Mouse (Mus musculus) midbrain, embryonic 12.5 days (tissue): ENCODE measurements at regions not wholly inside any gene's neighbourhood (a gene's known extent, or its start where the extent isn't known, plus 50 kb on each side); places are given as distances from the start of the nearest gene placed in this dataset.
"Not testable (repeated sequence)": the region's sequence is repeated elsewhere in the genome, so short reads cannot be mapped to it uniquely, and the experiment has no call there.

Experiments
- ATAC-seq: fragments of 200-750 bp; cut with Nextera tagmentation; 2 replicates; pipeline ENCODE4 v1.8.0; 2017; ENCODE audit warnings: low read depth, moderate TSS enrichment, moderate library complexity; ENCODE audit not compliant: low FRiP score
- H3K27ac ChIP-seq: fragments of 300-500 bp; sonication (generic); replicated peaks from 2 replicates; pipeline ENCODE4 v1.5.1; 2016; ENCODE audit warnings: mild to moderate bottlenecking
- H3K27me3 ChIP-seq: fragments of 300-500 bp; sonication (generic); 2 replicates; pipeline ENCODE4 v1.6.1; 2016; ENCODE audit warnings: mild to moderate bottlenecking
- H3K36me3 ChIP-seq: fragments of 300-500 bp; sonication (generic); 2 replicates; pipeline ENCODE4 v1.6.1; 2016
- H3K4me1 ChIP-seq: fragments of 300-500 bp; sonication (generic); 2 replicates; pipeline ENCODE4 v1.6.1; 2016
- H3K4me2 ChIP-seq: fragments of 300-500 bp; sonication (generic); replicated peaks from 2 replicates; pipeline ENCODE4 v1.6.1; 2016; ENCODE audit warnings: mild to moderate bottlenecking, moderate library complexity
- H3K4me3 ChIP-seq: fragments of 300-500 bp; sonication (generic); 2 replicates; pipeline ENCODE4 v1.5.1; 2016; ENCODE audit warnings: mild to moderate bottlenecking
- H3K9ac ChIP-seq: fragments of 300-500 bp; sonication (generic); replicated peaks from 2 replicates; pipeline ENCODE4 v1.6.1; 2016; ENCODE audit warnings: mild to moderate bottlenecking, moderate library complexity
- H3K9me3 ChIP-seq: fragments of 300-500 bp; sonication (generic); 2 replicates; pipeline ENCODE4 v1.6.1; 2016; ENCODE audit warnings: mild to moderate bottlenecking
- WGBS: fragments of 180-500 bp; shearing (Covaris S2); methylation state at CpG from one replicate; pipeline ENCODE4 v1.1.7; 2016; 5-methylcytosine and 5-hydroxymethylcytosine counted together

- Histone ChIP-seq H3K4me1 (no peaks in the 10 kb centered on the region), H3K9ac (no peak overlapping the region), H3K27ac (no peak overlapping the region), H3K4me2 (no peak overlapping the region), H3K4me3 (no peak overlapping the region), H3K9me3 (no peaks in the 10 kb centered on the region), H3K36me3 (no peaks in the 10 kb centered on the region), H3K27me3 (no peaks in the 10 kb centered on the region)
- ATAC-seq: no peak
- 80% methylated on average over 3 of the region's 3 CpGs for WGBS
Observed at GRCm38 (mm10) chr8:31638417-31638816, 1790.1 kb upstream of the 5930422O12Rik start.

- H3K9me3 ChIP-seq: no peaks in the 10 kb centered on the region
- H3K36me3 ChIP-seq: no peaks in the 10 kb centered on the region
- no peak overlapping the region for H3K4me3 ChIP-seq
- H3K9ac ChIP-seq: no peak overlapping the region
- H3K4me1 ChIP-seq: no peaks in the 10 kb centered on the region
- ATAC-seq: no peak
- no peak overlapping the region for H3K4me2 ChIP-seq
- no peaks in the 10 kb centered on the region for H3K27me3 ChIP-seq
- no peak overlapping the region for H3K27ac ChIP-seq
Observed at GRCm38 (mm10) chr8:31663717-31664116, 1764.8 kb upstream of the 5930422O12Rik start.

- H3K27ac ChIP-seq: no peak overlapping the region
- H3K9me3 ChIP-seq: no peaks in the 10 kb centered on the region
- no peak overlapping the region for H3K9ac ChIP-seq
- 85% methylated on average over 4 of the region's 4 CpGs for WGBS
- no peaks in the 10 kb centered on the region for H3K27me3 ChIP-seq
- H3K36me3 ChIP-seq: no peaks in the 10 kb centered on the region
- no peak overlapping the region for H3K4me3 ChIP-seq
- no peak overlapping the region for H3K4me2 ChIP-seq
- no peak for ATAC-seq
- no peaks in the 10 kb centered on the region for H3K4me1 ChIP-seq
Observed at GRCm38 (mm10) chr8:31665485-31665884, 1763.0 kb upstream of the 5930422O12Rik start.

- Histone ChIP-seq H3K4me3 (no peak overlapping the region), H3K27me3 (no peaks in the 10 kb centered on the region), H3K36me3 (no peaks in the 10 kb centered on the region), H3K4me1 (no peaks in the 10 kb centered on the region), H3K9me3 (no peaks in the 10 kb centered on the region), H3K9ac (no peak overlapping the region), H3K27ac (no peak overlapping the region), H3K4me2 (no peak overlapping the region)
- 73% methylated on average over 2 of the region's 2 CpGs for WGBS
- no peak for ATAC-seq
Observed at GRCm38 (mm10) chr8:31704168-31704567, 1724.3 kb upstream of the 5930422O12Rik start.

- Histone ChIP-seq H3K9ac (no peak overlapping the region), H3K4me2 (no peak overlapping the region), H3K4me1 (no peaks in the 10 kb centered on the region), H3K27ac (no peak overlapping the region), H3K36me3 (no peaks in the 10 kb centered on the region), H3K4me3 (no peak overlapping the region), H3K27me3 (no peaks in the 10 kb centered on the region), H3K9me3 (no peaks in the 10 kb centered on the region)
- ATAC-seq: no peak
- WGBS: 89% methylated on average over 15 of the region's 15 CpGs
Observed at GRCm38 (mm10) chr8:31713321-31714076, 1715.0 kb upstream of the 5930422O12Rik start.

- no peaks in the 10 kb centered on the region for H3K27me3 ChIP-seq
- WGBS: 80% methylated on average over 2 of the region's 2 CpGs
- H3K27ac ChIP-seq: no peak overlapping the region
- H3K9me3 ChIP-seq: no peaks in the 10 kb centered on the region
- no peak overlapping the region for H3K9ac ChIP-seq
- H3K36me3 ChIP-seq: no peaks in the 10 kb centered on the region
- no peak overlapping the region for H3K4me3 ChIP-seq
- no peak for ATAC-seq
- no peaks in the 10 kb centered on the region for H3K4me1 ChIP-seq
- no peak overlapping the region for H3K4me2 ChIP-seq
Observed at GRCm38 (mm10) chr8:31714077-31714458, 1714.4 kb upstream of the 5930422O12Rik start.

- Histone ChIP-seq H3K36me3 (no peaks in the 10 kb centered on the region), H3K9ac (no peak overlapping the region), H3K9me3 (no peaks in the 10 kb centered on the region), H3K27ac (no peak overlapping the region), H3K4me2 (no peak overlapping the region), H3K4me3 (no peak overlapping the region), H3K27me3 (no peaks in the 10 kb centered on the region), H3K4me1 (no peaks in the 10 kb centered on the region)
- 71% methylated on average over 3 of the region's 3 CpGs for WGBS
- no peak for ATAC-seq
Observed at GRCm38 (mm10) chr8:31720021-31720420, 1708.5 kb upstream of the 5930422O12Rik start.

- H3K27me3 ChIP-seq: no peaks in the 10 kb centered on the region
- H3K27ac ChIP-seq: no peak overlapping the region
- no peaks in the 10 kb centered on the region for H3K36me3 ChIP-seq
- H3K9ac ChIP-seq: no peak overlapping the region
- ATAC-seq: no peak
- no peak overlapping the region for H3K4me2 ChIP-seq
- 42% methylated on average over 3 of the region's 3 CpGs for WGBS
- H3K4me1 ChIP-seq: no peaks in the 10 kb centered on the region
- no peak overlapping the region for H3K4me3 ChIP-seq
- H3K9me3 ChIP-seq: no peaks in the 10 kb centered on the region
Observed at GRCm38 (mm10) chr8:31720585-31720984, 1707.9 kb upstream of the 5930422O12Rik start.

GRCm38 (mm10) chr8:31725430-31725829 is 1703.1 kb upstream of the 5930422O12Rik start:
- Histone ChIP-seq H3K36me3 (no peaks in the 10 kb centered on the region), H3K27me3 (no peaks in the 10 kb centered on the region), H3K4me1 (no peaks in the 10 kb centered on the region), H3K4me3 (no peak overlapping the region), H3K9ac (no peak overlapping the region), H3K4me2 (no peak overlapping the region), H3K9me3 (no peaks in the 10 kb centered on the region), H3K27ac (no peak overlapping the region)
- no peak for ATAC-seq
- WGBS: 84% methylated on average over 3 of the region's 3 CpGs

- ATAC-seq: no peak
- no peak overlapping the region for H3K27ac ChIP-seq
- no peaks in the 10 kb centered on the region for H3K4me1 ChIP-seq
- H3K4me3 ChIP-seq: no peak overlapping the region
- H3K36me3 ChIP-seq: no peaks in the 10 kb centered on the region
- no peak overlapping the region for H3K9ac ChIP-seq
- H3K9me3 ChIP-seq: no peaks in the 10 kb centered on the region
- no peaks in the 10 kb centered on the region for H3K27me3 ChIP-seq
- WGBS: 84% methylated on average over 2 of the region's 2 CpGs
- H3K4me2 ChIP-seq: no peak overlapping the region
Observed at GRCm38 (mm10) chr8:31735610-31736009, 1692.9 kb upstream of the 5930422O12Rik start.

GRCm38 (mm10) chr8:31737314-31737713 is 1691.2 kb upstream of the 5930422O12Rik start:
- H3K9me3 ChIP-seq, H3K36me3 ChIP-seq, H3K9ac ChIP-seq, H3K4me1 ChIP-seq, H3K4me3 ChIP-seq, H3K4me2 ChIP-seq, H3K27ac ChIP-seq, H3K27me3 ChIP-seq, ATAC-seq: not testable (repeated sequence)
- 88% methylated on average over 6 of the region's 6 CpGs for whole genome bisulfite sequencing

GRCm38 (mm10) chr8:31746855-31747254 is 1681.7 kb upstream of the 5930422O12Rik start:
- Histone ChIP-seq H3K9ac (no peak overlapping the region), H3K27me3 (no peaks in the 10 kb centered on the region), H3K36me3 (no peaks in the 10 kb centered on the region), H3K4me3 (no peak overlapping the region), H3K9me3 (no peaks in the 10 kb centered on the region), H3K27ac (no peak overlapping the region), H3K4me1 (no peaks in the 10 kb centered on the region), H3K4me2 (no peak overlapping the region)
- ATAC-seq: no peak

GRCm38 (mm10) chr8:31749974-31750373 is 1678.5 kb upstream of the 5930422O12Rik start:
- H3K4me3 ChIP-seq: no peak overlapping the region
- H3K4me1 ChIP-seq: no peaks in the 10 kb centered on the region; the same call in 1 of the 2 replicates
- WGBS: 83% methylated on average over 2 of the region's 2 CpGs
- H3K4me2 ChIP-seq: no peak overlapping the region
- no peaks in the 10 kb centered on the region for H3K36me3 ChIP-seq
- H3K9ac ChIP-seq: no peak overlapping the region
- H3K27ac ChIP-seq: no peak overlapping the region
- no peak for ATAC-seq
- H3K27me3 ChIP-seq: no peaks in the 10 kb centered on the region
- no peaks in the 10 kb centered on the region for H3K9me3 ChIP-seq
